Mouse (Mus musculus): Measurements from ENCODE around the gene Atxn10.
A peak's percentile ranks its signal among the peaks of the same experiment; 100 is the strongest.

DNA sequence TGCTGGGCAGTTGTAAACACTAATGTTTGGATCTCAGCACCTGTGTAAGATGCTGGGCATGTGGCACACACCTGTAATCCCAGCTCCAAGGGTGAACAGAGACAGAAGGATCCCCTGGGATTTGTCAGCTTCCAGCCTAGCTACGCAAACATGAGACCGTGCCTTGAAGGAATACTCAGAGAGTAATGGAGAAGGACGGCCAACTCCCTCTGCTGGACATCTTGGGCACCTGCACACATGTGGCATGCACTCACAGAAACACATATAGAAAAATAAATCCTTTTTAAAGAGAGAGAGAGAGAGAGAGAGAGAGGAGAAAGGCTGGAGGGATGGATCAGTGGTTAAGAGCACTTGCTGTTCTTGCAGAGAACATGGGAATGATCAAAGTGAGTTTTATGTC lies 41.4 kb upstream of the Atxn10 start:
- TF ChIP-seq POLR2A (IDR thresholded peaks at IDR 0.05; ENCODE audit: borderline replicate concordance, control insufficient read depth, low read depth, low read length) (no peak), CTCF (IDR thresholded peaks at IDR 0.05; ENCODE audit: control insufficient read depth, insufficient read depth, low read length) (peak; percentile 23; the same call in 1 of the 2 replicates)

All from bone marrow, adult 2 months (tissue).